Mouse (Mus musculus) layer of hippocampus, adult 2 months (tissue): Measurements from ENCODE around the gene Ackr2. TPM values are rescaled to one million over a fixed set of nuclear protein-coding genes. Genes with fewer than 3 reads are reported as not detected.

ENCODE experiments used
- DNase-seq, 2 experiments: peaks; one replicate each; pipeline ENCODE4 v3.0.0; 2022; ENCODE audit warnings: low spot score in 2 of 2
- H3K27ac ChIP-seq: fragments of 200-600 bp; 2 replicates; pipeline ENCODE4 v1.8.1; 2022
- H3K4me3 ChIP-seq: fragments of 200-600 bp; 2 replicates; pipeline ENCODE4 v1.8.1; 2022; ENCODE audit warnings: mild to moderate bottlenecking
- CTCF ChIP-seq: fragments of 200-600 bp; conservative IDR thresholded peaks from 2 replicates; pipeline ENCODE4 v1.8.1; 2022; ENCODE audit warnings: antibody characterized with exemption, mild to moderate bottlenecking, moderate library complexity
- total RNA-seq, 2 experiments: library from RNA; stranded (reverse); gene quantifications; 2 replicates each; pipeline ENCODE4 v1.2.3; 2021

Gene Ackr2
- total RNA-seq, 2 experiments from 2014 or later: 1.7 to 2.3 TPM

- TF ChIP-seq CTCF: no peak
- DNase-seq: no peak
- Histone ChIP-seq H3K4me3 (no peak overlapping the region), H3K27ac (no peak overlapping the region)
Observed at GRCm38 (mm10) chr9:121936952-121937351, 38.8 kb downstream of the Ackr2 start.

GRCm38 (mm10) chr9:121937451-121937864 lies 39.3 kb downstream of the Ackr2 start:
- no peak for DNase-seq
- H3K4me3 ChIP-seq: peak overlapping the region; percentile 43; the same call in 1 of the 2 replicates
- H3K27ac ChIP-seq: no peak overlapping the region
- TF ChIP-seq CTCF: no peak

- peak overlapping the region; percentile 43 for H3K4me3 ChIP-seq
- H3K27ac ChIP-seq: no peak overlapping the region
- no peak for TF ChIP-seq CTCF
- no peak for DNase-seq
Observed at GRCm38 (mm10) chr9:121937944-121938355, 39.8 kb downstream of the Ackr2 start.

GRCm38 (mm10) chr9:121943005-121943404 lies 44.9 kb downstream of the Ackr2 start:
- no peak for DNase-seq
- no peak for TF ChIP-seq CTCF
- Histone ChIP-seq H3K27ac (no peak overlapping the region), H3K4me3 (no peak overlapping the region)

GRCm38 (mm10) chr9:121943628-121944027 lies 45.5 kb downstream of the Ackr2 start:
- Histone ChIP-seq H3K4me3 (no peak overlapping the region), H3K27ac (no peak overlapping the region)
- no peak for TF ChIP-seq CTCF
- DNase-seq: no peak

GRCm38 (mm10) chr9:121947784-121948183 lies 49.6 kb downstream of the Ackr2 start:
- Histone ChIP-seq H3K27ac (0 out of 2 replicates have a peak overlapping the region, but pooled peaks have one; percentile 14), H3K4me3 (no peak overlapping the region)
- peak; percentile 74 to 82 for DNase-seq

GRCm38 (mm10) chr9:121948431-121948830 lies 50.3 kb downstream of the Ackr2 start:
- Histone ChIP-seq H3K4me3 (no peak overlapping the region), H3K27ac (no peak overlapping the region; the same call in 1 of the 2 replicates)
- DNase-seq: no peak
- TF ChIP-seq CTCF: no peak

More at GRCm38 (mm10) chr9:121947784-121948183, 49.6 kb downstream of the Ackr2 start:
- peak; percentile 85 for TF ChIP-seq CTCF

- peak within 1 kb of the TSS; percentile 41 for H3K4me3 ChIP-seq
- no peak for TF ChIP-seq CTCF
- peak; percentile 30 to 53 for DNase-seq
- H3K27ac ChIP-seq: peak within 1 kb of the TSS; percentile 83
Observed at GRCm38 (mm10) chr9:121950418-121951113, 52.4 kb downstream of the Ackr2 start, which contains the start of gene Fam198a. Fam198a (plus strand) TSS chr9:121950988.

- DNase-seq: no peak
- peak overlapping the region; percentile 41 for H3K4me3 ChIP-seq
- no peak for TF ChIP-seq CTCF
- peak overlapping the region; percentile 83 for H3K27ac ChIP-seq
Observed at GRCm38 (mm10) chr9:121951114-121951423, 52.9 kb downstream of the Ackr2 start.

- H3K4me3 ChIP-seq: no peak overlapping the region
- no peak for TF ChIP-seq CTCF
- DNase-seq: no peak
- H3K27ac ChIP-seq: peak overlapping the region; percentile 61
Observed at GRCm38 (mm10) chr9:121952596-121952995, 54.4 kb downstream of the Ackr2 start.

GRCm38 (mm10) chr9:121959966-121960635 lies 61.9 kb downstream of the Ackr2 start:
- H3K4me3 ChIP-seq: no peak overlapping the region
- H3K27ac ChIP-seq: no peak overlapping the region
- TF ChIP-seq CTCF: no peak
- DNase-seq: no peak

Other genes starting within 250 kb of the Ackr2 start
- gene Sec22c, start 192.9 kb upstream of the Ackr2 start, total RNA-seq: 10 to 100 TPM; 27.5 to 32.8 TPM
- gene Ss18l2, start 188.0 kb upstream of the Ackr2 start, total RNA-seq: 10 to 100 TPM; 71.8 to 78.8 TPM
- gene Nktr, start 179.2 kb upstream of the Ackr2 start, total RNA-seq: 100 to 1,000 TPM; 104 to 127 TPM
- gene Zfp651, start 139.0 kb upstream of the Ackr2 start, total RNA-seq: 100 to 1,000 TPM; 101 to 102 TPM
- gene Klhl40, start 120.7 kb upstream of the Ackr2 start, total RNA-seq: 1 to 10 TPM; 3.3 to 4.6 TPM
- gene Hhatl, start 105.8 kb upstream of the Ackr2 start, total RNA-seq: 10 to 100 TPM; 15.6 to 19.9 TPM
- gene Ccdc13, start 58.9 kb upstream of the Ackr2 start, total RNA-seq: 10 to 100 TPM in 1 of 2 experiments, 1 to 10 TPM in 1; 7.8 to 10.0 TPM
- 10 to 100 TPM; 84.4 to 88.4 TPM for gene Higd1a, start 40.0 kb upstream of the Ackr2 start, total RNA-seq
- gene Cyp8b1, start 17.9 kb downstream of the Ackr2 start, total RNA-seq: not detected
- gene Fam198a, start 52.6 kb downstream of the Ackr2 start, total RNA-seq: 1 to 10 TPM; 6.7 to 9.1 TPM
- 10 to 100 TPM; 41.4 to 41.7 TPM for gene Pomgnt2, start 98.8 kb downstream of the Ackr2 start, total RNA-seq
- 100 to 1,000 TPM; 103 to 105 TPM for gene Snrk, start 218.9 kb downstream of the Ackr2 start, total RNA-seq